Mouse (Mus musculus) bone marrow, adult 2 months (tissue): ENCODE data around the gene Fbxw8.

Experiments used
- CTCF ChIP-seq: fragments of 200-500 bp; IDR thresholded peaks from 2 replicates; pipeline ENCODE4 v1.5.1; 2011; ENCODE audit warnings: low read length, control low read depth; ENCODE audit not compliant: control insufficient read depth, insufficient read depth
- POLR2A ChIP-seq: fragments of 200-500 bp; IDR thresholded peaks from 2 replicates; pipeline ENCODE4 v1.6.1; 2011; ENCODE audit warnings: low read depth, mild to moderate bottlenecking, control low read depth, low read length, borderline replicate concordance; ENCODE audit not compliant: control insufficient read depth

- TF ChIP-seq CTCF (no peak), POLR2A (no peak)
Measured at GRCm38 (mm10) chr5:118081996-118082395, 73.3 kb downstream of the Fbxw8 start.
